Mouse (Mus musculus) hindbrain, postnatal 0 days (tissue): ENCODE data around the gene Ric3. TPM values are rescaled to one million over a fixed set of nuclear protein-coding genes. Genes with fewer than 3 reads are reported as not detected.

Source experiments
- ATAC-seq: fragments of 200-750 bp; cut with Nextera tagmentation; 2 replicates; pipeline ENCODE4 v1.8.0; 2017; ENCODE audit warnings: mild to moderate bottlenecking, moderate TSS enrichment, moderate library complexity
- DNase-seq: peaks from one replicate; pipeline ENCODE4 v3.0.0-alpha.2; 2015; ENCODE audit warnings: low spot score
- H3K27ac ChIP-seq: fragments of 300-500 bp; sonication (generic); 2 replicates; pipeline ENCODE4 v1.5.1; 2014; ENCODE audit warnings: mild to moderate bottlenecking
- H3K27me3 ChIP-seq: fragments of 300-500 bp; sonication (generic); 2 replicates; pipeline ENCODE4 v1.6.1; 2014; ENCODE audit warnings: low read length, mixed read lengths; ENCODE audit not compliant: insufficient read depth
- H3K36me3 ChIP-seq: fragments of 300-500 bp; sonication (generic); 2 replicates; pipeline ENCODE4 v1.6.1; 2014; ENCODE audit warnings: low read length, mixed read lengths; ENCODE audit not compliant: insufficient read depth
- H3K4me1 ChIP-seq: fragments of 300-500 bp; sonication (generic); 2 replicates; pipeline ENCODE4 v1.6.1; 2014; ENCODE audit warnings: antibody characterized with exemption, low read length, mixed read lengths; ENCODE audit not compliant: insufficient read depth
- H3K4me2 ChIP-seq: fragments of 300-500 bp; sonication (generic); 2 replicates; pipeline ENCODE4 v1.6.1; 2014; ENCODE audit warnings: low read depth, mild to moderate bottlenecking, low read length, moderate library complexity, mixed read lengths
- H3K4me3 ChIP-seq: fragments of 300-500 bp; sonication (generic); 2 replicates; pipeline ENCODE4 v1.5.1; 2014; ENCODE audit warnings: low read length
- H3K9ac ChIP-seq: fragments of 300-500 bp; sonication (generic); replicated peaks from 2 replicates; pipeline ENCODE4 v1.6.1; 2014; ENCODE audit warnings: mild to moderate bottlenecking, low read length, moderate library complexity, mixed read lengths
- H3K9me3 ChIP-seq: fragments of 300-500 bp; sonication (generic); 2 replicates; pipeline ENCODE4 v1.6.1; 2016; ENCODE audit warnings: low read length, mixed read lengths
- CTCF ChIP-seq: IDR thresholded peaks from 2 replicates; pipeline ENCODE4 v1.5.1; 2016; ENCODE audit warnings: antibody characterized with exemption, control low read depth, low read depth
- WGBS: fragments of 180-500 bp; shearing (Covaris S2); extraction: QIAGEN DNeasy Blood & Tissue Kit; methylation state at CpG from one replicate; pipeline ENCODE4 v1.1.7; 2014; 5-methylcytosine and 5-hydroxymethylcytosine counted together
- polyA plus RNA-seq: library from polyadenylated mRNA; unstranded; fragments of >200 nt; fragmentation: Nextera tagmentation; extraction: Ambion mirVana; gene quantifications from 2 replicates; pipeline ENCODE4 v1.2.1, GENCODE M21; 2015
- total RNA-seq: library from RNA; depleted of rRNA; stranded (reverse); fragments of >200 nt; gene quantifications from 2 replicates; pipeline ENCODE4 v1.2.3, GENCODE M21; 2014

Ric3 gene
- total and polyA plus RNA-seq, 2 experiments from 2014 or later: 33.8 to 41.0 TPM

DNA sequence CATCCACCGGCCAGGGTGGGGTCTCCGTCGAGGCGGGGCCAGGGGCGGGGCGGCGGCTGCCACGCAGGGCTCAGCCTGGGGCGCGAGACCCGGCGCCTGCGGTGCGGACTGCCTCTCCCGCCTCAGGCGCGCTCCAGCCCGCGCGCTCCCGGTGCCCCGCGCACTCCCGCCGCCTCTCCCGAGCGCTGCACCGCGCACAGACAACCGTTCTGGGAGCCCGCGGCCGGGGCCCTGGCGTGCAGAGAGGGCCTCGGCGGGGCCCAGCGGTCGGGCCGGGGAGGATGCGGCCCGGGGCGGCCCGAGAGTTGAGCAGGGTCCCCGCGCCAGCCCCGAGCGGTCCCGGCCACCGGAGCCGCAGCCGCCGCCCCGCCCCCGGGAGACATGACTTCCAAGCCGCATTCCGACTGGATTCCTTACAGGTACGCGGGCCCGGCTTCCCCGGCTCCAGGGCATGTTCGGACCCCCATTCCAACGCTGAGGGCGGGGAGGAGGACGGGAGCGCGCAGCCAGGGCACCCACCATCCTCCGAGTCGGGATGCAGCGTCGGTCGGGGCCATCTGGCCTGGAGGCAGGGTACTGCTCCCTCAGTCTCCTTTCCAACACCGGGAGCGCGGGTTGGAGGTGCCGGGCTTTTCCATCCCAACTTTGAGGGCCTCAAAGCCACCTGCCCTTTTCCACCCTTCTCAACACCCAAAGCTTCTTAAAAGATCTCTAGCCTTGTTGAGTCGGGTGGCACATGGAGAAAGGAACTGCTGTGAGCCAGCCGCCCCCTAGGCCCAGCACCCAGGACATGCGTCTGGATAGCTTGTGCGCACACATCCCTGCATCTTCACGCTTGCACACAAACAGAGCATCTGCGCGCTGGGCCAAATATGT, 72.2 kb downstream of the Ric3 start:
- Histone ChIP-seq H3K4me3 (peak overlapping the region; percentile 76), H3K27me3 (no peaks in the 10 kb centered on the region), H3K9ac (peak overlapping the region; percentile 89), H3K9me3 (no peaks in the 10 kb centered on the region), H3K36me3 (no peaks in the 10 kb centered on the region), H3K27ac (peak overlapping the region; percentile 92), H3K4me1 (peaks cover 23% of the 10 kb centered on the region), H3K4me2 (peak overlapping the region; percentile 66)
- ATAC-seq: peak; percentile 71
- DNase-seq: peak; percentile 71
- TF ChIP-seq CTCF: peak; percentile 28; the same call in 1 of the 2 replicates
- WGBS: 1% methylated on average over 56 of the region's 82 CpGs

DNA sequence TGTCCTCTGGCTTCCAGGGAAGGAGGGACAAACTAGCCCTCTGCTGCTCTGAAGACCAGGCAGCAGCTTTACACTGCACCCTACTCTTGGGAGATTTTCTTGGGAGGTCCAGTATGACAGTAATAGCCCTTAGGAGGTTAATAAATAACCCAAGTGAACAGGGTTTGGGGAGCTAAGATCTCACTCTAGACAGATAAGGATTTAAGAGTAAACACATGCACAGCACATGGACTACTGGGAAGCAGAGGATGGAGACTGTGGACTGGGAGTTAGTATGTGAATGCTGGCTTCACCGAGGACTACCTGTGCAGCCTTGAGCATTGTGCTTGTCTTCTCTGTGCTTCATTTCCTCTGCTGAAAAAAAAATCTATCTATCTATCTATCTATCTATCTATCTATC, 73.9 kb downstream of the Ric3 start:
- WGBS: 95% methylated on average over 1 of the region's 1 CpGs
- Histone ChIP-seq H3K36me3 (no peaks in the 10 kb centered on the region), H3K4me3 (no peak overlapping the region), H3K27ac (no peak overlapping the region), H3K9ac (no peak overlapping the region), H3K4me2 (no peak overlapping the region), H3K4me1 (peaks cover 16% of the 10 kb centered on the region), H3K27me3 (no peaks in the 10 kb centered on the region), H3K9me3 (no peaks in the 10 kb centered on the region)
- TF ChIP-seq CTCF: no peak
- DNase-seq (no peak), ATAC-seq (no peak)

DNA sequence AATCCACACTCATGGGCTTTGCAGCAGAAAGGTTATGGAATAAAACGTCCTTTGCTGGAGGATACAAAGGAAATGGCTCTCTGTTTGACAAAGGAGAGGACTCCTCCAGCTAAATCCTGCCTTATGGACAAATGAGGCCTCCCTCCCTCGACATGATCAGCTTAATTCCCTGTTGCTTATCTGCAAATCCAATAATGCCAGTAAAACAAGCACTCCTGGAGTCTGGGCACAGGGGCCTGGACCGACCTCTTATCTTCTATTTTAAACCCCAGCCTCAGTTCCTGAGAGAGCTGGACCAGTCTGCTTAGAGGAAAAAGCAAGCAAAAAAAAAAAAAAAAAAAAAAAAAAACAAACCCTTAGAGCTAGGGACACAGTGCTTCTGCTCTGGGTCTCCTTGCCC, 79.5 kb downstream of the Ric3 start:
- H3K27ac ChIP-seq: no peak overlapping the region
- H3K4me3 ChIP-seq: no peak overlapping the region
- 39% methylated on average over 3 of the region's 3 CpGs for WGBS
- no peaks in the 10 kb centered on the region for H3K4me1 ChIP-seq
- DNase-seq (no peak), ATAC-seq (no peak)
- no peak for TF ChIP-seq CTCF
- no peaks in the 10 kb centered on the region for H3K36me3 ChIP-seq
- H3K27me3 ChIP-seq: no peaks in the 10 kb centered on the region
- H3K9me3 ChIP-seq: no peaks in the 10 kb centered on the region
- no peak overlapping the region for H3K9ac ChIP-seq
- no peak overlapping the region for H3K4me2 ChIP-seq

DNA sequence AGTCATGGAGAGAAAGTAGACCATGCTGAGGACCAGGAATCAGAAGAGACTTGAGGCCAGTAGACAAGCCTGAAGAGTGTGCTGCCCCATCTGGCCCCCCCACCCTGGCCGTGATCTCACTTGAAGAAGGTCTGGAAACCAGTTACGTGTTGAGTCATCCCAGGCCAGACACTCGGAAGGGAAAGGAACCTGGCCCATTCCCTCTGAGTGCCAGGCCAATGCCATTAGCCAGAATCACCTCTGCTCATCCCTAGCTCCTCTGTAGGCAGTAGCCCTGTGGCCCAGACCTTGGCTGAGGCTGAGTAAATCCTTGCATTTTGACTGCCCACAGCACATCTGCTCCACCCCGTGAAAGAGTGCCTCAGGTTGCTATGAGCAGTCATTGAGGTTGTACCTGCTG, 81.2 kb downstream of the Ric3 start:
- Histone ChIP-seq H3K27me3 (no peaks in the 10 kb centered on the region), H3K4me1 (no peaks in the 10 kb centered on the region), H3K4me3 (no peak overlapping the region), H3K9me3 (no peaks in the 10 kb centered on the region), H3K27ac (no peak overlapping the region), H3K36me3 (no peaks in the 10 kb centered on the region), H3K9ac (no peak overlapping the region), H3K4me2 (no peak overlapping the region)
- no peak for ATAC-seq
- no peak for DNase-seq
- 79% methylated on average over 4 of the region's 4 CpGs for WGBS
- TF ChIP-seq CTCF: no peak

DNA sequence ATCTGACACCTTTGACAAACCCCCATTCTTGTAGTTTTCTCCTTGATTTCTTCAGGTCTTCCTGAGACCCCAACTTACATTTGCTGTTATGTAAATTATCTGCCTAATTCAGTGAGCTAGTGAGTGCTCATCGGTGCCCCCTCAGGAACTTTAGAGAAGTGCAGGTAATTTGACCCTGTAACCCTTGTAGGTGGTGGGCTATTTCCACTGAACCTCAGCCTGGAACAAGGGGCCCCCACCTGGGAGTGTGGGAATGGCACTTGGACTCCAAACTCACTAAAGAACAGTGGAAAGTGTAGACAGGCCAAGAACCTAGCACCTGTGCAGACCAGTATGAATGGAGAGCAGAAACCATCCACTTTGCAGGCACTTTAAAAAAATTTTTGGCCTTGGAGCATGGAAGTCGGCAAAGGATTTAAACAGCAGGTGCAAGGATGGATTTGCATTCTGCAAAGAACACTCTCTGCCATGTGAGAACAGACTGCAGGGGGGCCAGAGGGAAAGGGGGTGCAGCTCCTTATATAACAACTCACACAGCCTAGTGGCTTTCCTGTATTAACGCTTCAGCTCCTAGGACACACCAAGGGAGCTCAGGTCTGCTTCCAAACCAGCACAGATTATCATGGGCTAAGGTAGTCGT, 82.7 kb downstream of the Ric3 start:
- 44% methylated on average over 4 of the region's 4 CpGs for WGBS

DNA sequence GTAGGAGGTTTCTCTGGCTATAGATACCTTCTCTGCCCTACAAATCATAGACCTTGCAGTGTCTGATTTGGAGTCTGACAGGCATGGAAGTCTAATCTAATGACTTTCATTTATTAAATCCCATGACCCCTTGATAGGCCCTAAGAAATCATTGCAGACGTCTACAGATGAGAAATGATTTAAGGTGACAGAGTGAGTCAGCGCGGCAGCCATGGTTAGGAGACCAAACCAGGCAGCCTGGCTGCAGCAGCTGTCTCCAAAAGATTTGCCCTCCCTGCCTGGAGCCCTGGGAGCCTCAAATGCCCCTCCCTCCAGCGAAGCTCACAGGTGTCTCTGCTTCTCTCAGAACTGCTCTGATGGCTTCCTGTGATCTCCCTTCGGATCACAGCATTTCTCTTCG, 87.0 kb downstream of the Ric3 start:
- no peak overlapping the region for H3K9ac ChIP-seq
- ATAC-seq (no peak), DNase-seq (no peak)
- no peak overlapping the region for H3K27ac ChIP-seq
- no peaks in the 10 kb centered on the region for H3K27me3 ChIP-seq
- no peaks in the 10 kb centered on the region for H3K4me1 ChIP-seq
- no peak overlapping the region for H3K4me3 ChIP-seq
- H3K9me3 ChIP-seq: no peaks in the 10 kb centered on the region
- H3K36me3 ChIP-seq: no peaks in the 10 kb centered on the region
- WGBS: 63% methylated on average over 6 of the region's 6 CpGs
- no peak for TF ChIP-seq CTCF
- no peak overlapping the region for H3K4me2 ChIP-seq

More for the DNA sequence above, 82.7 kb downstream of the Ric3 start:
- no peak overlapping the region for H3K27ac ChIP-seq
- no peaks in the 10 kb centered on the region for H3K36me3 ChIP-seq
- peak; percentile 67 for TF ChIP-seq CTCF
- no peak overlapping the region for H3K4me3 ChIP-seq
- ATAC-seq: peak; percentile 46; the same call in 1 of the 2 replicates
- peak; percentile 58 for DNase-seq
- H3K4me2 ChIP-seq: no peak overlapping the region
- no peaks in the 10 kb centered on the region for H3K4me1 ChIP-seq
- no peaks in the 10 kb centered on the region for H3K27me3 ChIP-seq
- no peak overlapping the region for H3K9ac ChIP-seq
- H3K9me3 ChIP-seq: no peaks in the 10 kb centered on the region
